Mouse (Mus musculus) adrenal gland, adult 2 months (tissue): ENCODE measurements at regions not wholly inside any gene's neighbourhood (a gene's known extent, or its start where the extent isn't known, plus 50 kb on each side); places are given as distances from the start of the nearest gene placed in this dataset.
A peak's percentile ranks its signal among the peaks of the same experiment; 100 is the strongest.

Experiments used
- DNase-seq: peaks from one replicate; pipeline ENCODE4 v3.0.0; 2021

GRCm38 (mm10) chrX:156598070-156598469 is 817.0 kb downstream of the Phex start:
- no peak for DNase-seq

GRCm38 (mm10) chrX:156594735-156595134 is 820.4 kb downstream of the Phex start:
- DNase-seq, result peak; percentile 2
